Mouse (Mus musculus) hindbrain, embryonic 15.5 days (tissue): ENCODE measurements at regions not wholly inside any gene's neighbourhood (a gene's known extent, or its start where the extent isn't known, plus 50 kb on each side); places are given as distances from the start of the nearest gene placed in this dataset.

ENCODE experiments used
- ATAC-seq: fragments of 200-750 bp; cut with Nextera tagmentation; 2 replicates; pipeline ENCODE4 v1.8.0; 2017; ENCODE audit warnings: low read depth, moderate number of reproducible peaks, moderate TSS enrichment; ENCODE audit not compliant: low FRiP score
- H3K27ac ChIP-seq: fragments of 300-500 bp; sonication (generic); replicated peaks from 2 replicates; pipeline ENCODE4 v1.5.1; 2015; ENCODE audit warnings: mild to moderate bottlenecking, inconsistent platforms
- H3K27me3 ChIP-seq: fragments of 300-500 bp; sonication (generic); 2 replicates; pipeline ENCODE4 v1.6.1; 2015; ENCODE audit warnings: control low read depth, inconsistent platforms
- H3K36me3 ChIP-seq: fragments of 300-500 bp; sonication (generic); 2 replicates; pipeline ENCODE4 v1.6.1; 2015; ENCODE audit warnings: control low read depth, inconsistent platforms
- H3K4me1 ChIP-seq: fragments of 300-500 bp; sonication (generic); replicated peaks from 2 replicates; pipeline ENCODE4 v1.6.1; 2015; ENCODE audit warnings: control low read depth, inconsistent platforms
- H3K4me2 ChIP-seq: fragments of 300-500 bp; sonication (generic); 2 replicates; pipeline ENCODE4 v1.6.1; 2015; ENCODE audit warnings: moderate library complexity, mild to moderate bottlenecking, inconsistent platforms
- H3K4me3 ChIP-seq: fragments of 300-500 bp; sonication (generic); 2 replicates; pipeline ENCODE4 v1.5.1; 2015; ENCODE audit warnings: mild to moderate bottlenecking, inconsistent platforms
- H3K9ac ChIP-seq: fragments of 300-500 bp; sonication (generic); 2 replicates; pipeline ENCODE4 v1.6.1; 2015; ENCODE audit warnings: inconsistent platforms
- H3K9me3 ChIP-seq: fragments of 300-500 bp; sonication (generic); 2 replicates; pipeline ENCODE4 v1.6.1; 2016; ENCODE audit warnings: control low read depth, inconsistent platforms
- WGBS: fragments of 180-500 bp; shearing (Covaris S2); methylation state at CpG from one replicate; pipeline ENCODE4 v1.1.7; 2015; 5-methylcytosine and 5-hydroxymethylcytosine counted together

DNA sequence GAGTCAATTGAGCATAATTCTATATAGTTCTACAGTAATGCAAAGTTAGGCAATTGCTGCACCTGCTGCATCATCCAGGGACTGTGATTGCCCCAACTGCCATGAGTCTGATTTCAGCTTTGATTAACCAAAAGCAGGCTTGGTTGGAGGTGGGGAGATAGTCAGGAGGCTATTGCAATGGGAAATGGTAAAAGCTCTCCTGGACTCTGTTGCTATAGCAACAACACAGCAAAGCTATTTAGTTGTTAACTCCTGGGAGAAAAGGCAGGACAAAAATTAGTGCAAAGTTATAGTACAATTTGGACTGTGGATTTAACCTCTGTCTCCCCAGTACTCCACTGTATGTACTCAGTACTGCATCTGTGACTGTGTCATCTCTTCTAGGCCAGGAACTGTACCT is 51.7 kb upstream of the Rasgrf1 start:
- Histone ChIP-seq H3K27me3 (no peaks in the 10 kb centered on the region), H3K4me3 (no peak overlapping the region), H3K9ac (no peak overlapping the region), H3K9me3 (no peaks in the 10 kb centered on the region), H3K36me3 (no peaks in the 10 kb centered on the region), H3K4me2 (no peak overlapping the region), H3K27ac (no peak overlapping the region), H3K4me1 (0 out of 2 replicates have a peak, but pooled peaks cover 6% of the 10 kb centered on the region)
- ATAC-seq = peak; percentile 69

DNA sequence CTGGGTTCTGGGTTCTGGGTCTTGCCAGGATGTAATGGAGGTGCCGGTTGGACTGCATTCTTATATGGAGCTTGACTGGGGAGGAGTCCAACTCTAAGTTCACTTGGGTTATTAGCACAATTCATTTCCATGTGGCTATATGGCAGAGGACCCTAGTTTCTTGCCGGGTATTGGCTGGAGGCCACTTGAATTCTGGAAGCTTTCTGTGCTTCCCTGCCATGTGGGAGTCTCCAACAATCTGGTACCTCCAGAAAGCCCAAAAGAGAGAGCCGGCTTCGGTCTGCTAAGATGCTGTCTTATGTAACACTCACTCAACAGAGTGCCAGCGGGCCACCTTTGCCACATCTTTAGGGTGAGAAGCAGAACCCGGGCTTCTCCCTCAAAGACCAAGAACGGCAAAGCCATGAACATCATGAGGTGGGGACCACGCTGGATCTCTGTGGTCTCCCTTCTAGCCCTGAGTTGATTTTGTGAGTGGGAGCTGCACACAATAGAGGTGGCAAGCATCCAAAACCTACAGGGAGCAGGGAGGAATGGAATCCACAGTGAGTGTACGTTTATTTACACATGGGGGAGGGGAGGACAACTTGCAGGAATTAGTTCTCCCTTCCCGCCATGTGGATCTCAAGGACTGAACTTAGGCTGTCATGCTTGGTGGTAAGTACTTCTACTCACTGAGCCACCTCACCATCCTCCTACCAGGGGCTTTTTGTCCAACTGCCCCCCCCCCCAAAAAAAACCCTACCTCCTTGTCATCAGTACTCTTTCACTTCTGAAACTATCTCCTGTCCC is 59.0 kb upstream of the Rasgrf1 start:
- Histone ChIP-seq H3K4me2 (no peak overlapping the region), H3K9ac (no peak overlapping the region), H3K9me3 (no peaks in the 10 kb centered on the region), H3K4me3 (no peak overlapping the region), H3K27me3 (no peaks in the 10 kb centered on the region), H3K4me1 (no peaks in the 10 kb centered on the region), H3K27ac (no peak overlapping the region), H3K36me3 (no peaks in the 10 kb centered on the region)
- WGBS = 77% methylated on average over 10 of the region's 10 CpGs
- ATAC-seq = peak; percentile 25; the same call in 1 of the 2 replicates

DNA sequence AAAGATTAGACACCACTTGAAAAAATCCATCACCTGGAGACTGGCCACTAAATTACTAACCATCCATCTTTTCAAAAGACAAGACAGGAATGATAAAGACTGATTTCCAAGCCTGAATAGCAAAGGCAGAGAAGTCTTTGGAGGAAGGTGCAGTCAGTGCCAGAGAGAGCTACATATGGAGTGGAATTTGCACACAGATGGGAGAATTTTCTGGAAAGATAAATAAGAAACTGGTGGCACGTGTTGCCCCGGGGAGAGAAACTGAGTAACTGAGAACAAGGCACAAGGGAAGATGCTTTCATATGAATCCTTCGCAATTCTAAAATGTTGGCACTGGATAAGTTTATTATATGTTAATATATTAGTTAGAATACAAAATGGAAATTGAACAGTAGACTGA is 59.8 kb upstream of the Rasgrf1 start:
- WGBS = 81% methylated on average over 3 of the region's 3 CpGs
- H3K9ac ChIP-seq = no peak overlapping the region
- no peak for ATAC-seq

DNA sequence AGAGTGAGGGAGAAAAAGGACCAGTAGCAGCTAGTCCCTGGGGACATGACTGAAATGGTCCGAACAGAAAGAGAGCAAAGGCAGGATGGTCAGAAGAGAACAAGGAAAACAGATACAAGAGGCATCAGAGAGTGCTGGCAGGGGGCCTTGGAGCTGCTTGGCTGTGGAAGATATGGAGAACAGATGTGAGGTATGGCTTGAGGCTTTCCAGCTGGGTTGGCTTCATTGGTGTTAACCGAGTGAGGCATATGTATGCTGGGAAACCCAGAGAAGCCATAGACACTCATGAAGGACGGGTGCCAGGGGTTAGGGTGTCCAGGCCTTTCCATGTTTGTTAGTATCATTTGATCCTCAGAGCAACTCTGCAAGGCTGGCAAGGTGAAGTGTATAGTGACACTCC is 61.1 kb upstream of the Rasgrf1 start:
- H3K4me3 ChIP-seq = no peak overlapping the region
- no peaks in the 10 kb centered on the region for H3K27me3 ChIP-seq
- no peaks in the 10 kb centered on the region for H3K4me1 ChIP-seq
- no peak overlapping the region for H3K4me2 ChIP-seq
- H3K27ac ChIP-seq = no peak overlapping the region
- no peaks in the 10 kb centered on the region for H3K36me3 ChIP-seq
- no peaks in the 10 kb centered on the region for H3K9me3 ChIP-seq
- no peak overlapping the region for H3K9ac ChIP-seq
- 63% methylated on average over 3 of the region's 3 CpGs for WGBS
- ATAC-seq = no peak

More for the DNA sequence above, 59.8 kb upstream of the Rasgrf1 start:
- no peaks in the 10 kb centered on the region for H3K36me3 ChIP-seq
- no peak overlapping the region for H3K4me3 ChIP-seq
- no peaks in the 10 kb centered on the region for H3K9me3 ChIP-seq
- no peak overlapping the region for H3K4me2 ChIP-seq
- H3K4me1 ChIP-seq = no peaks in the 10 kb centered on the region
- no peaks in the 10 kb centered on the region for H3K27me3 ChIP-seq
- no peak overlapping the region for H3K27ac ChIP-seq

DNA sequence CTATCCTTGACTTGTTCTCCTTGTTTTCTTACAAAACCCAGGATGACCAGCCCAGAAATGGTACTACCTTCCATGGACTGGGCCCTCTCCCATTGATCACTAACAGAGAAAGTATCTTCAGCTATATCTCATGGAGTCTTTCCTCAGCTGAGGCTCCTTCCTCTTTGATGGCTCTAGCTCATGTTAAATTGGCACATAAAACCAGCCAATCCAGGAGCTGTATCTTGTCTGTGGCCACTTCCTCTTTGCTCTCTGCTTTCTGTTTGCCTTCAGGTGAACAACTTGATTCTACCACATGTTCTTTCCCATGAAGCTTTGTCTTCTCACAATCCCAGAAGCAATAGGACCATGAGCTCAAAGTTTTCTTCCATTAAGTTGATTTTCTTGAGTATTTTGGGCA is 62.7 kb upstream of the Rasgrf1 start:
- Histone ChIP-seq H3K4me2 (no peak overlapping the region), H3K9me3 (no peaks in the 10 kb centered on the region), H3K9ac (no peak overlapping the region), H3K27ac (no peak overlapping the region), H3K36me3 (no peaks in the 10 kb centered on the region), H3K4me1 (peaks cover 7% of the 10 kb centered on the region), H3K27me3 (no peaks in the 10 kb centered on the region), H3K4me3 (no peak overlapping the region)
- ATAC-seq = no peak

DNA sequence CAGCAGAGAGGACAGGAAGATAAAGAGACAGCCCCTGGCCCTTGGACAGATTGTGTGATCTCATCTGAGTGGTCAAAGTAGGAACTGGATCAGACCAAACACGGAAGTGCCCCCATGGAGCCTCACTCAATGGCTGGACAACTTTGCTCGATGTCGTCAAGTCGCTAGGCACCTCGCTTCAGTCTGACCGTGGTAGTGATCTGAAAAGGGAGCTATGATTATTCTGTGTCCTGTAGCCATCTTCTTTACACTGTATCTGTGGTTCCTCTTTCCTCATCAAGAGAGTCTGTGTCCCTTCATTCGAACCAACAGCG is 67.0 kb upstream of the Rasgrf1 start:
- Histone ChIP-seq H3K9ac (no peak overlapping the region), H3K4me2 (no peak overlapping the region), H3K4me3 (no peak overlapping the region), H3K27ac (no peak overlapping the region), H3K27me3 (no peaks in the 10 kb centered on the region), H3K4me1 (peaks cover 8% of the 10 kb centered on the region), H3K9me3 (no peaks in the 10 kb centered on the region), H3K36me3 (no peaks in the 10 kb centered on the region)
- peak; percentile 24; the same call in 1 of the 2 replicates for ATAC-seq
- 83% methylated on average over 8 of the region's 8 CpGs for WGBS

GRCm38 (mm10) chr9:89841866-89842775 is 67.6 kb upstream of the Rasgrf1 start:
- 36% methylated on average over 12 of the region's 12 CpGs for whole genome bisulfite sequencing
- peak; percentile 75 for ATAC-seq
- no peak overlapping the region for H3K4me3 ChIP-seq
- H3K9me3 ChIP-seq = no peaks in the 10 kb centered on the region
- no peaks in the 10 kb centered on the region for H3K27me3 ChIP-seq
- H3K9ac ChIP-seq = no peak overlapping the region
- peak overlapping the region; percentile 37 for H3K4me2 ChIP-seq
- 0 out of 2 replicates have a peak overlapping the region, but pooled peaks have one; percentile 16 for H3K27ac ChIP-seq
- no peaks in the 10 kb centered on the region for H3K36me3 ChIP-seq
- peaks cover 8% of the 10 kb centered on the region for H3K4me1 ChIP-seq

GRCm38 (mm10) chr9:89841371-89841770 is 68.3 kb upstream of the Rasgrf1 start:
- 50% methylated on average over 2 of the region's 2 CpGs for WGBS
- Histone ChIP-seq H3K9me3 (no peaks in the 10 kb centered on the region), H3K36me3 (no peaks in the 10 kb centered on the region), H3K4me2 (no peak overlapping the region), H3K27me3 (no peaks in the 10 kb centered on the region), H3K4me3 (no peak overlapping the region), H3K4me1 (peaks cover 8% of the 10 kb centered on the region), H3K27ac (no peak overlapping the region), H3K9ac (no peak overlapping the region)
- no peak for ATAC-seq

GRCm38 (mm10) chr9:89836454-89837245 is 73.1 kb upstream of the Rasgrf1 start:
- H3K4me2 ChIP-seq = no peak overlapping the region

GRCm38 (mm10) chr9:89833596-89833995 is 76.1 kb upstream of the Rasgrf1 start:
- Histone ChIP-seq H3K9ac (no peak overlapping the region), H3K27me3 (no peaks in the 10 kb centered on the region), H3K27ac (no peak overlapping the region), H3K4me3 (no peak overlapping the region), H3K36me3 (no peaks in the 10 kb centered on the region), H3K9me3 (no peaks in the 10 kb centered on the region), H3K4me2 (no peak overlapping the region), H3K4me1 (no peaks in the 10 kb centered on the region)
- no peak for ATAC-seq
- 84% methylated on average over 9 of the region's 9 CpGs for WGBS

More at GRCm38 (mm10) chr9:89836454-89837245, 73.1 kb upstream of the Rasgrf1 start:
- Histone ChIP-seq H3K36me3 (no peaks in the 10 kb centered on the region), H3K9ac (no peak overlapping the region), H3K27ac (no peak overlapping the region), H3K9me3 (no peaks in the 10 kb centered on the region), H3K4me1 (no peaks in the 10 kb centered on the region), H3K4me3 (no peak overlapping the region), H3K27me3 (no peaks in the 10 kb centered on the region)
- WGBS = 74% methylated on average over 7 of the region's 7 CpGs
- peak; percentile 38; the same call in 1 of the 2 replicates for ATAC-seq

- no peaks in the 10 kb centered on the region for H3K9me3 ChIP-seq
- H3K4me2 ChIP-seq = no peak overlapping the region
- no peak for ATAC-seq
- H3K27me3 ChIP-seq = no peaks in the 10 kb centered on the region
- H3K4me1 ChIP-seq = no peaks in the 10 kb centered on the region
- 93% methylated on average over 14 of the region's 14 CpGs for WGBS
- H3K9ac ChIP-seq = no peak overlapping the region
- H3K4me3 ChIP-seq = no peak overlapping the region
- H3K27ac ChIP-seq = no peak overlapping the region
- H3K36me3 ChIP-seq = no peaks in the 10 kb centered on the region
These were observed 77.9 kb upstream of the Rasgrf1 start for GRCm38 (mm10) chr9:89831855-89832254.

GRCm38 (mm10) chr9:89828156-89828555 is 81.6 kb upstream of the Rasgrf1 start:
- Histone ChIP-seq H3K4me3 (no peak overlapping the region), H3K9me3 (no peaks in the 10 kb centered on the region), H3K9ac (no peak overlapping the region), H3K27ac (no peak overlapping the region), H3K4me2 (no peak overlapping the region), H3K27me3 (no peaks in the 10 kb centered on the region), H3K36me3 (no peaks in the 10 kb centered on the region), H3K4me1 (no peaks in the 10 kb centered on the region)
- 88% methylated on average over 5 of the region's 5 CpGs for WGBS
- no peak for ATAC-seq
